Mouse (Mus musculus) thymus, adult 2 months (tissue): Measurements from ENCODE around the gene Gm10354. TPM values are rescaled to one million over a fixed set of nuclear protein-coding genes. Genes with fewer than 3 reads are reported as not detected.
"Not testable (repeated sequence)": the region's sequence is repeated elsewhere in the genome, so short reads cannot be mapped to it uniquely, and the experiment has no call there.

ENCODE experiments used
- DNase-seq: peaks from one replicate; pipeline ENCODE4 v3.0.0; 2021
- H3K27ac ChIP-seq: fragments of 200-500 bp; 2 replicates; pipeline ENCODE4 v1.5.1; 2012; ENCODE audit warnings: low read length, control low read depth; ENCODE audit not compliant: control insufficient read depth, insufficient read depth
- H3K27me3 ChIP-seq: fragments of 200-500 bp; 2 replicates; pipeline ENCODE4 v1.6.1; 2012; ENCODE audit warnings: mild to moderate bottlenecking, low read length, moderate library complexity, mixed read lengths; ENCODE audit not compliant: control insufficient read depth, insufficient read depth
- H3K36me3 ChIP-seq: fragments of 200-500 bp; 2 replicates; pipeline ENCODE4 v1.6.1; 2012; ENCODE audit warnings: mild to moderate bottlenecking, low read length, moderate library complexity; ENCODE audit not compliant: control insufficient read depth, insufficient read depth
- H3K4me1 ChIP-seq: fragments of 200-500 bp; replicated peaks from 2 replicates; pipeline ENCODE4 v1.6.1; 2012; ENCODE audit warnings: low read length; ENCODE audit not compliant: control insufficient read depth, insufficient read depth
- H3K4me3 ChIP-seq: fragments of 200-500 bp; 2 replicates; pipeline ENCODE4 v1.5.1; 2012; ENCODE audit warnings: mild to moderate bottlenecking, low read length, control low read depth, moderate library complexity; ENCODE audit not compliant: control insufficient read depth, insufficient read depth
- WGBS: fragments of 180-500 bp; shearing (Covaris S2); methylation state at CpG from one replicate; pipeline ENCODE4 v1.1.7; 2018; 5-methylcytosine and 5-hydroxymethylcytosine counted together
- polyA plus RNA-seq: library from polyadenylated mRNA; depleted of rRNA; stranded (reverse); fragments of >200 nt; gene quantifications from 2 replicates; pipeline ENCODE4 v1.2.3, GENCODE M21; 2012

Gene Gm10354
- polyA plus RNA-seq, 1 experiment, result not detected

GRCm38 (mm10) chr5:14953587-14953986 is 25.1 kb downstream of the Gm10354 start:
- not testable (repeated sequence) for H3K27ac ChIP-seq, H3K27me3 ChIP-seq, H3K4me1 ChIP-seq, DNase-seq, H3K36me3 ChIP-seq, H3K4me3 ChIP-seq

GRCm38 (mm10) chr5:14952749-14953148 is 26.0 kb downstream of the Gm10354 start:
- WGBS, result 78% methylated on average over 3 of the region's 3 CpGs
- H3K4me1 ChIP-seq, H3K4me3 ChIP-seq, H3K27me3 ChIP-seq, DNase-seq, H3K36me3 ChIP-seq, H3K27ac ChIP-seq: not testable (repeated sequence)

- 70% methylated on average over 7 of the region's 7 CpGs for WGBS
- not testable (repeated sequence) for H3K4me1 ChIP-seq, H3K27me3 ChIP-seq, H3K36me3 ChIP-seq, H3K27ac ChIP-seq, H3K4me3 ChIP-seq, DNase-seq
Observed at GRCm38 (mm10) chr5:14951822-14952221, 26.9 kb downstream of the Gm10354 start.

- not testable (repeated sequence) for H3K27ac ChIP-seq, DNase-seq, H3K27me3 ChIP-seq, H3K36me3 ChIP-seq, H3K4me1 ChIP-seq, H3K4me3 ChIP-seq
- 59% methylated on average over 4 of the region's 4 CpGs for WGBS
Observed at GRCm38 (mm10) chr5:14947482-14948198, 31.1 kb downstream of the Gm10354 start.

- H3K4me3 ChIP-seq, H3K36me3 ChIP-seq, H3K27ac ChIP-seq, DNase-seq, H3K4me1 ChIP-seq, H3K27me3 ChIP-seq: not testable (repeated sequence)
- 61% methylated on average over 4 of the region's 4 CpGs for WGBS
Observed at GRCm38 (mm10) chr5:14945524-14945923, 33.2 kb downstream of the Gm10354 start.

- not testable (repeated sequence) for H3K27me3 ChIP-seq, H3K4me1 ChIP-seq, H3K4me3 ChIP-seq, H3K27ac ChIP-seq, DNase-seq, H3K36me3 ChIP-seq
- WGBS, result 97% methylated on average over 1 of the region's 1 CpGs
Observed at GRCm38 (mm10) chr5:14941043-14941442, 37.7 kb downstream of the Gm10354 start.

- H3K27ac ChIP-seq, DNase-seq, H3K27me3 ChIP-seq, H3K4me3 ChIP-seq, H3K36me3 ChIP-seq, H3K4me1 ChIP-seq: not testable (repeated sequence)
- WGBS, result 68% methylated on average over 1 of the region's 1 CpGs
Observed at GRCm38 (mm10) chr5:14938329-14938728, 40.4 kb downstream of the Gm10354 start, which contains the start of gene Speer4e. Speer4e (minus strand) TSS chr5:14938429.

- not testable (repeated sequence) for H3K36me3 ChIP-seq, H3K27me3 ChIP-seq, H3K4me3 ChIP-seq, H3K27ac ChIP-seq, H3K4me1 ChIP-seq, DNase-seq
- 77% methylated on average over 5 of the region's 6 CpGs for WGBS
Observed at GRCm38 (mm10) chr5:14933721-14934120, 45.0 kb downstream of the Gm10354 start.

- not testable (repeated sequence) for H3K27me3 ChIP-seq, H3K4me3 ChIP-seq, H3K27ac ChIP-seq, DNase-seq, H3K4me1 ChIP-seq, H3K36me3 ChIP-seq
- WGBS, result 30% methylated on average over 4 of the region's 4 CpGs
Observed at GRCm38 (mm10) chr5:14927047-14927446, 51.7 kb downstream of the Gm10354 start.
